ENCODE assay signal across 8 mouse cellular contexts in the genomic region with DNA sequence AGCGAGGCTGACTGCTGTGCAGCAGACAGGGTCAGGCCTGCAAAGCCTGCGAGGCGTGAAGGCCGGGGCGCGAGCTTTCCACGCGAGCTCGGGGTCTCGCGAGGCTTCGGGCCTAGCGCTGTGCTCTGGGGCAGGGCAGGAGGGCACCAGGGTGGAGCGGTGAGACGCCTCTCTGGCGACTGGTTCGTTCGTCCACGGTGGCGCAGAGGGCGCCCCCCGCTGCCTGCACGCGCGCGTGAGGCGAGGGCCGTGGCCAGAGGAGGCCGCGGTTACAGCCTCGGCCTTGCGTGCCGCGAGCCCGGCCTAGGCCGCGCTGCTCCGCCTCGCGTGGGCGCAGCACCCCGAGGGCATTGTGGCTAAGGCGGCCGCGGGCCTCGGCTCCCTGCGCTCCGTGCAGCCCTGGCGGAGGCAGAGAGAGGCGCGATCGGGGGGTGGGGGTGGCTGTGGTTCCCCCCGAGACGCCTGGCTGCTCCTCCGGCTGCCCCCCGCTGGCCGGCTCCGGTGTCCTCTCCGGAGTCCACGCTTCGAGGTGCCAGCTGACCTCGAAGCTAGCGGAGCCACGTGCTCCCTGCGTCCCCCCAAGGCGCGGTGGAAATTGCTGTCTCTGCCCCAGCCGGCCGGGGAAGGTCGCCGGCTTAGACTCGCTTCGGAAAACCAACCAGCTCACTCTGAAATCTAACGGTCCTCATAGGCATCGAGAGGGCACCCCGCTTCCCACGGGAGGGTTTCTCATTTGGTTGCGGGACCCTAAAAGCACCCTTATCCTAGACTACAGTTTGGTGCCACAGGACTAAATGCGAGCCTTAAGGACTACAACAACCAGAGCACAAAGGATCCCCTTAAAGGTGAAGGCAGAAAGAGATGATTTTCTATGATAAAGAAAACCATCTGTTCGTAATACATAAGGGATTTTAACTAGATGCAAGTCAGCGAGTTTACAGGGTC. TPM values are rescaled to one million over a fixed set of nuclear protein-coding genes. Genes with fewer than 3 reads are reported as not detected.
A peak's percentile ranks its signal among the peaks of the same experiment; 100 is the strongest.
DNase-seq lines count a peak whose midpoint lies in the region; ATAC-seq and TF ChIP-seq lines count a peak whose summit lies in the region.

No protein-coding gene starts in this region.

- no peak overlapping the region for H3K9ac ChIP-seq in heart, embryonic 11.5 days (ENCODE audit: low read depth, low read length)
- no peak overlapping the region for H3K9ac ChIP-seq in heart, postnatal 0 days (replicated peaks; ENCODE audit: low read depth, low read length)
- H3K9ac ChIP-seq in midbrain, embryonic 14.5 days (replicated peaks; ENCODE audit: low read length), result peak overlapping the region; percentile 16; the same call in 1 of the 2 replicates

- WGBS in heart, embryonic 11.5 days (ENCODE audit: insufficient replicate concordance), result 3% methylated on average over 80 of the region's 81 CpGs
- 3% methylated on average over 68 of the region's 81 CpGs for WGBS in heart, postnatal 0 days
- WGBS in midbrain, embryonic 14.5 days, result 1% methylated on average over 79 of the region's 81 CpGs

- H3K27me3 ChIP-seq in heart, embryonic 11.5 days (ENCODE audit: control insufficient read depth, insufficient read depth, low read length), result peaks cover 74% of the 10 kb centered on the region
- peaks cover 88% of the 10 kb centered on the region for H3K27me3 ChIP-seq in heart, postnatal 0 days (ENCODE audit: control insufficient read depth, insufficient read depth, low read length)
- peaks cover 91% of the 10 kb centered on the region for H3K27me3 ChIP-seq in midbrain, embryonic 14.5 days (ENCODE audit: control insufficient read depth, insufficient read depth, low read length)

- DNase-seq in heart, adult 18-20 months, result no peak
- no peak for DNase-seq in heart, postnatal 0 days (ENCODE audit: low spot score)
- DNase-seq in midbrain, embryonic 14.5 days, result peak; percentile 34
- no peak for DNase-seq in urinary bladder, postnatal 25 days (ENCODE audit: low spot score)
- DNase-seq in frontal cortex, postnatal 10 days (ENCODE audit: low spot score in 2 of 2), result no peak
- DNase-seq in yolk sac, embryonic 10.5 days (ENCODE audit: low spot score), result no peak

- peak overlapping the region; percentile 30 for H3K4me3 ChIP-seq in heart, embryonic 11.5 days (ENCODE audit: low read depth, low read length)
- H3K4me3 ChIP-seq in heart, postnatal 0 days (ENCODE audit: low read depth, low read length), result peak overlapping the region; percentile 19; the same call in 1 of the 2 replicates
- H3K4me3 ChIP-seq in midbrain, embryonic 14.5 days (replicated peaks; ENCODE audit: low read depth, low read length), result 0 out of 2 replicates have a peak overlapping the region, but pooled peaks have one; percentile 14

- no peak for TF ChIP-seq EP300 in heart, postnatal 0 days (IDR thresholded peaks at IDR 0.05; ENCODE audit: low read depth)

- peak overlapping the region; percentile 56 for H3K4me2 ChIP-seq in heart, embryonic 11.5 days
- H3K4me2 ChIP-seq in heart, postnatal 0 days (ENCODE audit: low read depth, low read length), result peak overlapping the region; percentile 30
- H3K4me2 ChIP-seq in midbrain, embryonic 14.5 days (ENCODE audit: low read length), result peak overlapping the region; percentile 25

- ATAC-seq in heart, embryonic 11.5 days (replicated peaks; ENCODE audit: insufficient number of reproducible peaks, low FRiP score, low TSS enrichment), result 0 out of 2 replicates have a peak, but pooled peaks have one; percentile 22
- 0 out of 2 replicates have a peak, but pooled peaks have one; percentile 20 for ATAC-seq in common myeloid progenitor, adult 5-6 weeks (replicated peaks; ENCODE audit: low read depth, poor library complexity, severe bottlenecking)
- peak; percentile 36 for ATAC-seq in heart, postnatal 0 days (ENCODE audit: insufficient read depth, low read depth)
- peak; percentile 51 for ATAC-seq in midbrain, embryonic 14.5 days (ENCODE audit: low FRiP score, low TSS enrichment)

- no peak overlapping the region for H3K27ac ChIP-seq in heart, embryonic 11.5 days (ENCODE audit: low read depth, low read length)
- H3K27ac ChIP-seq in heart, postnatal 0 days (ENCODE audit: low read depth), result no peak overlapping the region
- peak overlapping the region; percentile 63; the same call in 1 of the 2 replicates for H3K27ac ChIP-seq in midbrain, embryonic 14.5 days (replicated peaks; ENCODE audit: low read depth, low read length)

- peaks cover 19% of the 10 kb centered on the region for H3K4me1 ChIP-seq in heart, embryonic 11.5 days (ENCODE audit: control insufficient read depth, insufficient read depth, low read length)
- H3K4me1 ChIP-seq in heart, postnatal 0 days (ENCODE audit: control insufficient read depth, insufficient read depth), result 0 out of 2 replicates have a peak, but pooled peaks cover 13% of the 10 kb centered on the region
- peaks cover 10% of the 10 kb centered on the region for H3K4me1 ChIP-seq in midbrain, embryonic 14.5 days (ENCODE audit: control insufficient read depth, insufficient read depth, low read length)

- no peak for TF ChIP-seq CTCF in heart, postnatal 0 days (IDR thresholded peaks at IDR 0.05; ENCODE audit: low read depth)

- no peaks in the 10 kb centered on the region for H3K9me3 ChIP-seq in heart, embryonic 11.5 days (replicated peaks; ENCODE audit: control insufficient read depth, low read length)
- no peaks in the 10 kb centered on the region for H3K9me3 ChIP-seq in heart, postnatal 0 days (replicated peaks; ENCODE audit: control insufficient read depth, low read length)
- H3K9me3 ChIP-seq in midbrain, embryonic 14.5 days (ENCODE audit: control insufficient read depth, low read length), result no peaks in the 10 kb centered on the region

- no peaks in the 10 kb centered on the region for H3K36me3 ChIP-seq in heart, embryonic 11.5 days (ENCODE audit: control insufficient read depth, insufficient read depth, low read length)
- no peaks in the 10 kb centered on the region for H3K36me3 ChIP-seq in heart, postnatal 0 days (replicated peaks; ENCODE audit: control insufficient read depth, insufficient read depth, low read length)
- H3K36me3 ChIP-seq in midbrain, embryonic 14.5 days (ENCODE audit: control insufficient read depth, insufficient read depth, low read length), result no peaks in the 10 kb centered on the region

RNA-seq across cellular contexts. Expression of gene Otp, which starts 10.2 kb away (rescaled TPM):
- not detected in 2 replicates for polyA plus RNA-seq in heart, embryonic 11.5 days (2014; fragmentation: Nextera tagmentation; extraction: Ambion mirVana)
- not detected for total RNA-seq in heart, adult 18-20 months (2021)
- total RNA-seq in common myeloid progenitor, adult 5-6 weeks (2017), result not detected in 2 replicates
- not detected in 2 replicates for total RNA-seq in heart, postnatal 0 days (2014; rRNA removed; ENCODE audit: low replicate concordance)
- not detected in 2 replicates for polyA plus RNA-seq in heart, postnatal 0 days (2015; fragmentation: Nextera tagmentation; extraction: Ambion mirVana)
- 5.3 and 5.4 TPM in 2 replicates for polyA plus RNA-seq in midbrain, embryonic 14.5 days (2014; fragmentation: Nextera tagmentation; extraction: Ambion mirVana)
